Mouse (Mus musculus) forebrain, embryonic 16.5 days (tissue): ENCODE measurements around the gene Gse1. TPM values are rescaled to one million over a fixed set of nuclear protein-coding genes. Genes with fewer than 3 reads are reported as not detected.

Experiments used
- ATAC-seq: fragments of 200-750 bp; cut with Nextera tagmentation; 2 replicates; pipeline ENCODE4 v1.8.0; 2017; ENCODE audit warnings: mild to moderate bottlenecking, moderate library complexity
- H3K27ac ChIP-seq: fragments of 300-500 bp; sonication (generic); 2 replicates; pipeline ENCODE4 v1.5.1; 2014; ENCODE audit warnings: low read length, control low read depth
- H3K27me3 ChIP-seq: fragments of 300-500 bp; sonication (generic); replicated peaks from 2 replicates; pipeline ENCODE4 v1.6.1; 2014; ENCODE audit warnings: low read length; ENCODE audit not compliant: control insufficient read depth, insufficient read depth
- H3K36me3 ChIP-seq: fragments of 300-500 bp; sonication (generic); 2 replicates; pipeline ENCODE4 v1.6.1; 2014; ENCODE audit not compliant: control insufficient read depth, insufficient read depth
- H3K4me1 ChIP-seq: fragments of 300-500 bp; sonication (generic); replicated peaks from 2 replicates; pipeline ENCODE4 v1.6.1; 2014; ENCODE audit warnings: low read length; ENCODE audit not compliant: control insufficient read depth, insufficient read depth
- H3K4me2 ChIP-seq: fragments of 300-500 bp; sonication (generic); 2 replicates; pipeline ENCODE4 v1.6.1; 2014; ENCODE audit warnings: mild to moderate bottlenecking, low read length, control low read depth
- H3K4me3 ChIP-seq: fragments of 300-500 bp; sonication (generic); replicated peaks from 2 replicates; pipeline ENCODE4 v1.5.1; 2014; ENCODE audit warnings: mild to moderate bottlenecking, low read length, control low read depth
- H3K9ac ChIP-seq: fragments of 300-500 bp; sonication (generic); replicated peaks from 2 replicates; pipeline ENCODE4 v1.6.1; 2014; ENCODE audit warnings: low read depth, low read length, control low read depth
- H3K9me3 ChIP-seq: fragments of 300-500 bp; sonication (generic); 2 replicates; pipeline ENCODE4 v1.6.1; 2016; ENCODE audit warnings: low read length; ENCODE audit not compliant: control insufficient read depth
- WGBS: fragments of 180-500 bp; shearing (Covaris S2); extraction: QIAGEN DNeasy Blood & Tissue Kit; methylation state at CpG from one replicate; pipeline ENCODE4 v1.1.7; 2014; 5-methylcytosine and 5-hydroxymethylcytosine counted together
- polyA plus RNA-seq: library from polyadenylated mRNA; unstranded; fragments of >200 nt; fragmentation: Nextera tagmentation; extraction: Ambion mirVana; gene quantifications from 2 replicates; pipeline ENCODE4 v1.2.1, GENCODE M21; 2015

Gene Gse1
- polyA plus RNA-seq, 1 experiment from 2014 or later, result 34.9 TPM

DNA sequence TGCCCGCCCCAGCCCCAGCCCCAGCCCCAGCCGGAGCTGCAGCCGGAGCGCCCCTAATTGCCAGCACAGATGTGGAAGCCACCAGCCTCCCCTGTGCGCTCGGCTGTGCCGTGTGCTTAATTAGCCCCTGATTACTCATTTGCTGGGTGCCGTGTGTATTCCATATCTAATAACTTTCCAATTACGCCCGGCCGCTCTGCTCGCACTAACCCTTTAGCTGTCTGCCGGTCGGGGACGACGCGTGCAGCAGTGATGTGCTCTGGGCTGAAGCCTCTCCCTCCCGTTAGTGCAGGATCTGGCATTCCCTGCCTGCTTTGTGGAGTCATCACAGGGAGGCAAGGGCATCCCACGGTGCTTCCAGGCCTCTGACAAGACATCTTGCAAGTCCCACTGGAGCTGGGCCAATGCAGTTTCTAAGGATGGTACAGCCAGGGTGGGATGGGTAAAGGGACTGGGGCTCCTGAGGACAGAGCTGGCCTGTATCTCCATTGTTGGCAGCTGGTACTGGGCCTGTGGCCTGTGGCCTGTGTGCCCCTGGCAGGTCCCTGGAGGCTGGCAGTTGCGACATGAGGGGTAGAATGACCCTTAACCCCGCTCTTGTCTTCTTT is 119.6 kb downstream of the Gse1 start:
- H3K9me3 ChIP-seq, result no peaks in the 10 kb centered on the region
- WGBS, result 16% methylated on average over 21 of the region's 21 CpGs
- peak; percentile 77 for ATAC-seq
- no peak overlapping the region; the same call in none of the 2 replicates for H3K9ac ChIP-seq
- H3K4me2 ChIP-seq, result no peak overlapping the region; the same call in 1 of the 2 replicates
- H3K36me3 ChIP-seq, result no peaks in the 10 kb centered on the region
- H3K4me1 ChIP-seq, result peaks cover 43% of the 10 kb centered on the region
- peak overlapping the region; percentile 61 for H3K27ac ChIP-seq
- H3K27me3 ChIP-seq, result no peaks in the 10 kb centered on the region
- H3K4me3 ChIP-seq, result no peak overlapping the region

DNA sequence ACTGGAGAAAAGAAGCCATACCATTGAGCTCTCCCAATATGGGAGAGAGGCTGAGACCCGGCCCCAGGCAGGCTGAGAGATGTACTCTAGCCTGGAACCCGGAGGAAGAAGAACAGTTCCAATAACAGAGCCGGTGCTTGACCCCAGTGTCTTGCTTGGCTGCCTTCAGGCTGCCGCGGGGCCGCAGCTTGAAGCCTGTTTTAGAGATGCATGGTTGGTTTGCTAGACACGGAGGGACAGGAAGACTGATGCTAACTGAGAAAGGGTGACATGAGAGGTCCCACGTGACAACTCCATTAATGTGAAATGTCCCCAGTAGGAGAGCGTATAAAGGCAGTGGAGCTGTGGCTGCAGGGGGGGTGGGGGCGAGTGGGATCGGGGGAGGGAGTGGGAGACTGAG is 120.7 kb downstream of the Gse1 start:
- Histone ChIP-seq H3K4me1 (peaks cover 33% of the 10 kb centered on the region), H3K9ac (no peak overlapping the region), H3K4me3 (no peak overlapping the region), H3K36me3 (no peaks in the 10 kb centered on the region), H3K4me2 (no peak overlapping the region), H3K9me3 (no peaks in the 10 kb centered on the region), H3K27ac (no peak overlapping the region), H3K27me3 (no peaks in the 10 kb centered on the region)
- no peak for ATAC-seq
- 33% methylated on average over 11 of the region's 11 CpGs for WGBS

DNA sequence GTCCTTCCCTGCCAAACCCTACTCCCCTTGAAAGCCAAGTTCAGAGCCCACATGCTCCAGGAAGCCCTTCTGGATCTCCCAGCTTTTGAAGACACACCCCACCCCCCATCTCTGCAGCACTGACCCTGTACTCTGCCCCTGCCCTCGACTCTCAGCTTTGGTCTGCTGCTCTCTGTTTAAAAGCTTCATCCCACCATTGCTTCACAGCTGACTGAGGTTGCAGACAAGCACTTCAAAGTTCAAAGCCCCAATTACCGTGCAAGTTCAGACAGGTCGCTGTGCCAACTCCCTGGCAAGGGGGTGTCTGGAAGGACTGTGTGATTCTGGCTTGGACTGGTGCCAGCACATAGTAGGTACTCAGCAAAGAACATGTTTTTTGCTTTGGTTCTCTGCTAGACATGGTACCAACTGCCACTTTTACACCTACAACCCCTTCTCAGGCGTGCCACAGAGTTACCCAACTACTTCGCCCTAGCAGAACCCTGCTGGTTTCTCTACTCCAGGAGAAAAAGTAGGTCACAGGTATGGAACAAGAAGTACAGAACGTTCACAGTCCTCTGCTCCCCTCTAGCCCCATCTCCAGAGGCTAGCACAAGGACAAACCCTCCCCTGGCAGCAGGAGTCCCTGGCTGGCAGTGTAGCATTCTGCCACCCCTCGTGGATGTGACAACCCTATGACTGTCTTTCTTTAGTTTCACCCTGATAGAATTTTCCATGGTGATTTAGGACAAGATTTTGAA is 123.2 kb downstream of the Gse1 start:
- peaks cover 22% of the 10 kb centered on the region for H3K4me1 ChIP-seq
- WGBS, result 59% methylated on average over 7 of the region's 7 CpGs

DNA sequence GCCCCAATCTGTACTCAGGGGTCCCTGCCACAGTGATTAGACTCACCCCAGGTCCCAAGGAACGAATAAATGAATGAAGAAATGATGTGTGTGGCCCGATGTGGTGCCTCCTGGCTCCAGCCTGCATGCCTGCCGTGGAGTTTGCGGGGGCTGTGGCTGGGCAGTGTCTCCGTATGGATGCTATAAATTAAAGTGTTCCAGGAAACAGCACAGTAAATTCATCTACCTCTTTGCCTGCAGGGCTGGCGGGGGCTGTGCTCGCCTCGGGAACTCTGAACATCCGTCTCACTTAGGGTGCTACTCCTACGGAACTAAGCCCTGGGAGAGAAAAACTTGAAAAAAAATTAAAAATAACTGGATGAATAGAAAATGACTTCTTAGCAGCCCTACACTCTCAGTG is 123.8 kb downstream of the Gse1 start:
- no peak overlapping the region for H3K27ac ChIP-seq

More for the DNA sequence above, 123.2 kb downstream of the Gse1 start:
- H3K27ac ChIP-seq, result no peak overlapping the region
- no peaks in the 10 kb centered on the region for H3K36me3 ChIP-seq
- no peaks in the 10 kb centered on the region for H3K9me3 ChIP-seq
- no peak for ATAC-seq
- H3K27me3 ChIP-seq, result no peaks in the 10 kb centered on the region
- no peak overlapping the region for H3K9ac ChIP-seq
- H3K4me2 ChIP-seq, result no peak overlapping the region
- H3K4me3 ChIP-seq, result no peak overlapping the region

DNA sequence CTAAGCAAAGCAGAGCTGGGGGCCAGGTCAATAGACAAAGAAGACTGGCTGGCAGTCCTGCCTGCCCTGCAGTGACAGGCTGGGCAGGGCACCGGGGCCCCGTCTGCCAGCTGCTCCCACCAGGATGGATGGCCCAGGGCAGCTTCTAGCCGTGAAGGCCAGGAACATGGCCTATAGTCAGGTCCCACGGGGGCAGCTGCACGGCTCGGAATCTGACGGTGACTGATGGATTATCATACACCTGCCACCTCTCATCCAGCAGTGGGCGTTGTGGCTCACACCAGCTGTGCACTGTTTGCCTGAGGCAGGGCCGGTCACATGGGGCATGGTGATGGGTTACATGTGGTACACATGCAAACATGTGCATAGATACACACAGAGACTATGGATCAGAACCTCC is 127.8 kb downstream of the Gse1 start:
- Histone ChIP-seq H3K4me2 (no peak overlapping the region), H3K9me3 (no peaks in the 10 kb centered on the region), H3K27me3 (no peaks in the 10 kb centered on the region), H3K4me1 (peaks cover 6% of the 10 kb centered on the region), H3K4me3 (no peak overlapping the region), H3K36me3 (no peaks in the 10 kb centered on the region), H3K27ac (no peak overlapping the region), H3K9ac (no peak overlapping the region)
- WGBS, result 75% methylated on average over 9 of the region's 9 CpGs
- no peak for ATAC-seq

More for the DNA sequence above, 123.8 kb downstream of the Gse1 start:
- ATAC-seq, result no peak
- no peaks in the 10 kb centered on the region for H3K27me3 ChIP-seq
- 78% methylated on average over 10 of the region's 10 CpGs for WGBS
- H3K4me2 ChIP-seq, result no peak overlapping the region
- no peaks in the 10 kb centered on the region for H3K36me3 ChIP-seq
- no peaks in the 10 kb centered on the region for H3K9me3 ChIP-seq
- no peak overlapping the region for H3K9ac ChIP-seq
- H3K4me3 ChIP-seq, result no peak overlapping the region
- peaks cover 19% of the 10 kb centered on the region for H3K4me1 ChIP-seq

DNA sequence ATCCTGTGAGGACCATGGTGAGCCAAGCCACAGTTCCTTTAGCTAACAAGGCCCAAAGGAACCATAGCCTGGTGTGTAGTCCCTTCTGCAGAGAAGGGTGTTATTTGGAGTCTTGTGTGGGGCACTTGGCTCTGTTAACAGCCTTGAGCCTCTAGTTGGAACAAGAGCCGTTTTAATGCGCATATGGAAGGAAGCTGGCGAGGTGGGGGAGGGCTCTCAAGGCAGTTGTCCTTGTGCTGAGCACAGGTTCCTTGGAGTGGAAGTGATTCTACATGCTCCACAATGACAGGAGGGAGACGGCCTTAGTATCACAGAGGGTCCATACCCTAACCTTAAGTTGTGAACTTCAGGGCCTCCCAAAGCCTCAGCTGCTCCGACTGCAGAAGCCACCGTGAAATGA is 129.2 kb downstream of the Gse1 start:
- no peak for ATAC-seq
- 66% methylated on average over 6 of the region's 6 CpGs for WGBS
- no peak overlapping the region for H3K27ac ChIP-seq
- H3K9me3 ChIP-seq, result no peaks in the 10 kb centered on the region
- H3K4me3 ChIP-seq, result no peak overlapping the region
- H3K4me2 ChIP-seq, result no peak overlapping the region
- no peak overlapping the region for H3K9ac ChIP-seq
- peaks cover 12% of the 10 kb centered on the region for H3K4me1 ChIP-seq
- no peaks in the 10 kb centered on the region for H3K36me3 ChIP-seq
- H3K27me3 ChIP-seq, result no peaks in the 10 kb centered on the region

DNA sequence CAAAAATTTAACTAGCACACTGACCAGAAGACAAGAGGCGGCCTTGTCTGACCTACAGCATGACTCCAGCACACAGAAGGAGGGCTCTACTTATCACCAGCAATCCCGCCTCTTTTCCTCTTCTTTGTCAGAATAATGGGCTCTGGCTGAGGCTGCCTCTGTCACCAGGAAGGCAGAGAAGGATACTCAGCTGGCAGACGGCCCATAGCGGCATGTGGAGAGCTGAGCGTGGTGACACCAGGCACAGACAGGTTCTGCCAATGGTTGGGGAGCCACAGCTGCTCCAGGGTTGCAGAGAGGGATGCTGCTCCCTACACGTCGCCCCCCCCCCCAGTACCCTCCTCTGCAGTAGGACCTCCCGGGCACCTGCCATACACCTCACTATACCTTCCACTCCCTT is 133.0 kb downstream of the Gse1 start:
- H3K4me2 ChIP-seq, result no peak overlapping the region
- no peaks in the 10 kb centered on the region for H3K36me3 ChIP-seq
- H3K27ac ChIP-seq, result peak overlapping the region; percentile 25; the same call in 1 of the 2 replicates
- H3K4me1 ChIP-seq, result peaks cover 12% of the 10 kb centered on the region
- 49% methylated on average over 7 of the region's 8 CpGs for WGBS
- no peak overlapping the region for H3K4me3 ChIP-seq
- no peak overlapping the region for H3K9ac ChIP-seq
- ATAC-seq, result peak; percentile 43
- no peaks in the 10 kb centered on the region for H3K27me3 ChIP-seq
- no peaks in the 10 kb centered on the region for H3K9me3 ChIP-seq

DNA sequence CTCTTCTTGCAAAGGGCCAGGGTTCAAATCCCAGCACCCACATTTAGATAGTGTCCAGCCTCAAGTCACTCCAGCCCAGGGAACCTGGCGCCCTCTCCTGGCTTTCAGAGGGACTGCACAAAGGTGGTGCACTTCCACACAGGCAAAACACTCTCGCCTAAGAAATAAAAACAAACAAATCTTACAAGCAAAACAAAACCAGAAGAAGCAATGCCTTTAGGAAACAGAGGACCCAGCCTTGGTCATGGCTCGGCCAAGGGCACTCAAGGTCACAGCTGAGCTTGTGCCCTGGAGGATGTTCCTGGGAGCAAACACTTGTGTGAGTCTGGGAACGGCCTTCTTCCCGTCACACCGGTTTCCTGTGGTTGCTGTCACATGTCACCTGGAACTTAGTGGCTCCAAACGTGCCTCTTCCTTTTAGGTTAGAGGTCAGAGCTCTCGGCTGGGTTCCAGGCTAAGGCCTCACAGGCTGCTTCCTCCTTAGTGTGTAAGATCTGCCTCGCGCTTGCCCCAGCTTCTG is 135.4 kb downstream of the Gse1 start:
- WGBS, result 70% methylated on average over 10 of the region's 10 CpGs
- no peak for ATAC-seq
- H3K4me3 ChIP-seq, result no peak overlapping the region
- no peak overlapping the region for H3K9ac ChIP-seq
- H3K9me3 ChIP-seq, result no peaks in the 10 kb centered on the region
- H3K36me3 ChIP-seq, result no peaks in the 10 kb centered on the region
- H3K4me2 ChIP-seq, result no peak overlapping the region
- no peaks in the 10 kb centered on the region for H3K27me3 ChIP-seq
- H3K27ac ChIP-seq, result no peak overlapping the region
- peaks cover 13% of the 10 kb centered on the region for H3K4me1 ChIP-seq

DNA sequence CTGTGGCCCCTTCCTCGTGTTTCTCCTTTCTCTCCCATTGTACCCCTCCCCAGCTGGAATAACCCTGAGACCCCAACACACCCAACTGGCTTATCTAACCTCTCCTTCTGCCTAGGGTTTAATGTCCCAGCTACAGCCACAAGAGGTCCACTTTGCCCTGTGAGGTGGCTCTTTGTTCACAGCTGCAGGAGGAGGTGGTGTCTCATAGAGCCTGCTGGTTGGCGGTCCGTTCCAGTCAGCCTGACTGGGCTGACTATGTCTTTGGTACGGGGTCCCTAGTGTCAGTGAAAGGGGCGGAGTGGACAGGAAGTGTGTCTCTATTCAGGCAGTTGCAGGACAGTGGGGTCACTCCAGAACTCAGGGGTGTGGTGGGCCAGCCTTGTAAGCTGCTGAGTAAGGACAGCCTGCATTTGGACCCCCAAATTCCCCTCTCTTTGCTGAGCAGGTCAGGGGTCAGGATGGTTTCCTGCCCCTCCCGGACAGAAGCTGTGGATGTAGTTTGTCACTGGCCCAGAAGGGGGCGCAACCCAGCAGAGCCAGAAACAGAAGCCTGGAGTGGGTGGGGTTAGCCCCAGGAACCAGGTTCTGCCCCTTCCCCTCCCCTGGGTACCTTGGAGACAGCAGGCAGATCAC is 136.0 kb downstream of the Gse1 start:
- no peak overlapping the region for H3K4me2 ChIP-seq
- H3K4me1 ChIP-seq, result peaks cover 15% of the 10 kb centered on the region
- H3K4me3 ChIP-seq, result no peak overlapping the region
- H3K9me3 ChIP-seq, result no peaks in the 10 kb centered on the region
- no peak overlapping the region for H3K27ac ChIP-seq
- no peaks in the 10 kb centered on the region for H3K27me3 ChIP-seq
- H3K36me3 ChIP-seq, result no peaks in the 10 kb centered on the region
- ATAC-seq, result no peak
- H3K9ac ChIP-seq, result no peak overlapping the region
- 54% methylated on average over 7 of the region's 7 CpGs for WGBS
